Mouse (Mus musculus) bone marrow, adult 2 months (tissue): ENCODE measurements around the gene Tldc2. TPM values are rescaled to one million over a fixed set of nuclear protein-coding genes. Genes with fewer than 3 reads are reported as not detected.

Experiments
- H3K27ac ChIP-seq: fragments of 200-500 bp; 2 replicates; pipeline ENCODE4 v1.5.1; 2012; ENCODE audit warnings: low read depth, mild to moderate bottlenecking, control low read depth, inconsistent platforms, low read length; ENCODE audit not compliant: control insufficient read depth, poor library complexity, insufficient read depth
- H3K4me1 ChIP-seq: fragments of 200-500 bp; 2 replicates; pipeline ENCODE4 v1.6.1; 2011; ENCODE audit warnings: low read length; ENCODE audit not compliant: control insufficient read depth, insufficient read depth
- H3K4me3 ChIP-seq: fragments of 200-500 bp; replicated peaks from 2 replicates; pipeline ENCODE3; 2011; ENCODE audit warnings: mild to moderate bottlenecking, low read depth, low read length, control low read depth; ENCODE audit not compliant: control insufficient read depth
- CTCF ChIP-seq: fragments of 200-500 bp; IDR thresholded peaks from 2 replicates; pipeline ENCODE4 v1.5.1; 2011; ENCODE audit warnings: low read length, control low read depth; ENCODE audit not compliant: control insufficient read depth, insufficient read depth
- POLR2A ChIP-seq: fragments of 200-500 bp; IDR thresholded peaks from 2 replicates; pipeline ENCODE4 v1.6.1; 2011; ENCODE audit warnings: low read depth, mild to moderate bottlenecking, control low read depth, low read length, borderline replicate concordance; ENCODE audit not compliant: control insufficient read depth
- WGBS: fragments of 180-500 bp; shearing (Covaris S2); methylation state at CpG from one replicate; pipeline ENCODE4 v1.1.7; 2018; 5-methylcytosine and 5-hydroxymethylcytosine counted together
- polyA plus RNA-seq: library from polyadenylated mRNA; stranded (reverse); fragments of >200 nt; gene quantifications from 2 replicates; pipeline ENCODE4 v1.2.4, GENCODE M21; 2011; ENCODE audit warnings: low replicate concordance; ENCODE audit not compliant: missing spikeins, insufficient read depth, insufficient read length

Tldc2 gene
- polyA plus RNA-seq, 1 experiment, result not detected

- Histone ChIP-seq H3K4me1 (no peaks in the 10 kb centered on the region), H3K4me3 (no peak overlapping the region), H3K27ac (no peak overlapping the region)
- TF ChIP-seq POLR2A, result no peak
- TF ChIP-seq CTCF, result no peak
- 85% methylated on average over 5 of the region's 5 CpGs for WGBS
Measured at GRCm38 (mm10) chr2:157046956-157047355, 39.9 kb upstream of the Tldc2 start.

DNA sequence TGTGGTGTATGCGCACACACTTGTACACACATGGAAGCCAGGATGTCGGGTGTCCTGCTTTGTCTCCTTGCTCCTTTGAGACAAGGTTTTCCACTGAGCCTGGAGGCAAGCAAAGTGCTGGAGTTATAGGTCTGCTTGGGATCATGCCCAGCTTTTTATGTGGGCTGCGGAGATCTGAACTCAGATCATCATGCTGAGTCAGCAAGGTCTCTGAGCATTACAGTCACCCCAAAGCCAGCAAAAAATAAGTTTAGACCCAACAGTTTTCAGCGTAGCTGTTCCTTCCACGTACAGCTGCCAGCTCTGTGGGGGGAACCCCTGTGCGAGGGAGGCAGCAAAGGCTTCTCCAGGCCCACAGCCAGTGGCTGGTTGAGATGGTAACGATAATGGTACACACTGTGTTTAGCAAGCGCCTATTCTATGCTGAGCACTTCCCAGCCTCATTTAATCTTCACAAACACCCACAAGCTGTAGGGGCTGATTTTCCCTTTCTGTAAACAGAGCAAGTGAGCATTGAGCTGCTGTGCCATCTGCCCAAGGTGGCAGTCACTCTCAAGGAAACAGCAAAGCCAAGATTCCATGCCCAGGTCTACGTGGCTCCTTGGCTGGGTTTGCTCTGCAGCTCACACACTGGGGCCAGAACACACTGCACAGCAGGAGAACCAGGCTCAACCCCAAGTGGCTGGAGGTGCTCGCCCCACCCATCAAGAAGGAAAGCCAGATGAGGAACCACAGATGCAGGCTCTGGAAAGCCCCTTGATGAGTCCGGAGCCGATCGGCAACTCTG lies 38.3 kb upstream of the Tldc2 start:
- Histone ChIP-seq H3K4me1 (no peaks in the 10 kb centered on the region), H3K4me3 (no peak overlapping the region), H3K27ac (no peak overlapping the region)
- TF ChIP-seq CTCF (no peak), POLR2A (no peak)
- WGBS, result 72% methylated on average over 13 of the region's 13 CpGs

GRCm38 (mm10) chr2:157049831-157050243 lies 37.0 kb upstream of the Tldc2 start:
- WGBS, result 91% methylated on average over 8 of the region's 8 CpGs
- no peak overlapping the region for H3K27ac ChIP-seq
- TF ChIP-seq CTCF (no peak), POLR2A (no peak)
- no peaks in the 10 kb centered on the region for H3K4me1 ChIP-seq
- no peak overlapping the region for H3K4me3 ChIP-seq

GRCm38 (mm10) chr2:157052448-157052847 lies 34.4 kb upstream of the Tldc2 start:
- no peaks in the 10 kb centered on the region for H3K4me1 ChIP-seq
- 90% methylated on average over 8 of the region's 8 CpGs for WGBS

GRCm38 (mm10) chr2:157053124-157053523 lies 33.7 kb upstream of the Tldc2 start:
- WGBS, result 84% methylated on average over 5 of the region's 5 CpGs
- TF ChIP-seq CTCF, result no peak
- no peak for TF ChIP-seq POLR2A
- no peak overlapping the region for H3K27ac ChIP-seq
- H3K4me3 ChIP-seq, result no peak overlapping the region
- H3K4me1 ChIP-seq, result no peaks in the 10 kb centered on the region

More at GRCm38 (mm10) chr2:157052448-157052847, 34.4 kb upstream of the Tldc2 start:
- TF ChIP-seq CTCF (no peak), POLR2A (no peak)
- Histone ChIP-seq H3K27ac (no peak overlapping the region), H3K4me3 (no peak overlapping the region)

GRCm38 (mm10) chr2:157053787-157054186 lies 33.1 kb upstream of the Tldc2 start:
- 62% methylated on average over 4 of the region's 4 CpGs for WGBS
- H3K4me1 ChIP-seq, result no peaks in the 10 kb centered on the region

GRCm38 (mm10) chr2:157054297-157054696 lies 32.6 kb upstream of the Tldc2 start:
- Histone ChIP-seq H3K4me1 (no peaks in the 10 kb centered on the region; the same call in 1 of the 2 replicates), H3K4me3 (no peak overlapping the region), H3K27ac (no peak overlapping the region)
- TF ChIP-seq POLR2A (no peak), CTCF (no peak)
- 79% methylated on average over 8 of the region's 8 CpGs for whole genome bisulfite sequencing

More at GRCm38 (mm10) chr2:157053787-157054186, 33.1 kb upstream of the Tldc2 start:
- H3K4me3 ChIP-seq, result no peak overlapping the region
- no peak overlapping the region for H3K27ac ChIP-seq
- TF ChIP-seq CTCF (no peak), POLR2A (no peak)

DNA sequence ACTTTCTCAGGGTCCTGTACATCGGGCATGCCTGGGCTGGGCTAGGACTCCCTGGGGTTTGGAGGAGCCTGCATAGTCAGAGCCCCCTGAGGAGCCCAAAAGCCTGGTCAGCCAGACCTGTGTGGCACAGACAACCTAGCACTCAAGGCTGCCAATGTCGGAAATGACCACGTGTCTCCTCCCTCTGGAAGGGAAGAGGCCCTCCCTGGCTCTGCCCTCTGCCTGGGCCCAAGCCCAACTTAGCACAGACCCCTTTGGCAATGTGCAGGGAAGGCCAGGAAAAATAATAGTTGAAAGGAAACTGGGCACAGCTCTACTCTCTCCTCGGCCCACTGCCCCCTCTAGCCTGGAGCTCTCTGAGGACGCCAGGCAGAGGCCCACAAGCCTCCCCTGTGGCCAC lies 32.0 kb upstream of the Tldc2 start:
- Histone ChIP-seq H3K4me1 (no peaks in the 10 kb centered on the region; the same call in 1 of the 2 replicates), H3K4me3 (no peak overlapping the region), H3K27ac (no peak overlapping the region)
- WGBS, result 47% methylated on average over 5 of the region's 5 CpGs
- TF ChIP-seq POLR2A, result no peak
- TF ChIP-seq CTCF, result no peak
